Mouse (Mus musculus): ENCODE results near the gene Btbd2.

- TF ChIP-seq CTCF (IDR thresholded peaks at IDR 0.05; ENCODE audit: low read depth) (no peak), EP300 (IDR thresholded peaks at IDR 0.05; ENCODE audit: low read depth) (no peak)
Measured at GRCm38 (mm10) chr10:80621690-80621939, 35.3 kb downstream of the Btbd2 start.

Data from liver, postnatal 0 days (tissue).